ENCODE assay signal across 26 mouse cellular contexts in genomic region chr16:4030501-4030900, GRCm38 (mm10). TPM values are rescaled to one million over a fixed set of nuclear protein-coding genes. Genes with fewer than 3 reads are reported as not detected.
"Had no signal": no experiment of that assay in that cellular context is flagged by ENCODE, and none has a peak within 500 bp of the region (broad histone marks: within the 10 kb centered on the region; RNA-seq: fewer than 3 reads in every experiment).

No protein-coding gene starts in this region.

- H3K27ac ChIP-seq: layer of hippocampus, adult 2 months; liver, embryonic 14.5 days; lung, embryonic 15.5 days; neural tube, embryonic 12.5 days; neural tube, embryonic 15.5 days; stomach, postnatal 0 days had no signal

- H3K4me2 ChIP-seq: lung, embryonic 15.5 days; midbrain, embryonic 11.5 days; neural tube, embryonic 12.5 days; neural tube, embryonic 15.5 days had no signal

- H3K4me1 ChIP-seq: lung, embryonic 15.5 days; neural tube, embryonic 12.5 days; neural tube, embryonic 15.5 days had no signal

- DNase-seq: layer of hippocampus, adult 9-11 months; lung, adult 18-20 months; lung, postnatal 10 days; lung, postnatal 36 days; midbrain, embryonic 14.5 days; right cerebral cortex, adult 18-20 months; right cerebral cortex, postnatal 14 days; right cerebral cortex, postnatal 4 days; thymus, adult 2 months; thymus, postnatal 14 days; thymus, postnatal 4 days had no signal

- H3K9ac ChIP-seq: liver, embryonic 14.5 days; lung, embryonic 15.5 days; neural tube, embryonic 12.5 days; neural tube, embryonic 15.5 days had no signal

- H3K36me3 ChIP-seq: lung, embryonic 15.5 days; neural tube, embryonic 12.5 days; neural tube, embryonic 15.5 days had no signal

- H3K9me3 ChIP-seq: lung, embryonic 15.5 days; neural tube, embryonic 12.5 days; neural tube, embryonic 15.5 days had no signal

- H3K4me3 ChIP-seq: layer of hippocampus, adult 2 months; lung, embryonic 15.5 days; megakaryocyte, embryonic 14.5 days; neural tube, embryonic 12.5 days; neural tube, embryonic 15.5 days had no signal

- H3K27me3 ChIP-seq: lung, embryonic 15.5 days; neural tube, embryonic 12.5 days; neural tube, embryonic 15.5 days had no signal

- ATAC-seq: intestine, postnatal 0 days had no signal

RNA-seq across cellular contexts. Expression of gene Dnase1, which starts 6.2 kb away (rescaled TPM):
- total RNA-seq: layer of hippocampus, adult 2 months; layer of hippocampus, postnatal 25 days; left cerebral cortex, adult 18-20 months; left cerebral cortex, postnatal 10 days; left cerebral cortex, postnatal 36 days; liver, adult 2 months; midbrain, postnatal 0 days had no signal
